Mouse (Mus musculus) lung, embryonic 14.5 days (tissue): ENCODE results near the gene Wasf2. TPM values are rescaled to one million over a fixed set of nuclear protein-coding genes. Genes with fewer than 3 reads are reported as not detected.
A peak's percentile ranks its signal among the peaks of the same experiment; 100 is the strongest.

Experiments used
- ATAC-seq: fragments of 200-750 bp; cut with Nextera tagmentation; 2 replicates; pipeline ENCODE4 v1.8.0; 2017; ENCODE audit warnings: mild to moderate bottlenecking, moderate TSS enrichment, moderate library complexity; ENCODE audit not compliant: insufficient read depth
- DNase-seq: peaks from one replicate; pipeline ENCODE4 v3.0.0-alpha.2; 2015
- H3K27ac ChIP-seq: fragments of 300-500 bp; sonication (generic); 2 replicates; pipeline ENCODE4 v1.5.1; 2014; ENCODE audit warnings: low read depth, mild to moderate bottlenecking, moderate library complexity
- H3K27me3 ChIP-seq: fragments of 300-500 bp; sonication (generic); 2 replicates; pipeline ENCODE4 v1.6.1; 2014; ENCODE audit warnings: low read length, control low read depth; ENCODE audit not compliant: insufficient read depth
- H3K36me3 ChIP-seq: fragments of 300-500 bp; sonication (generic); 2 replicates; pipeline ENCODE4 v1.6.1; 2014; ENCODE audit warnings: control low read depth; ENCODE audit not compliant: insufficient read depth
- H3K4me1 ChIP-seq: fragments of 300-500 bp; sonication (generic); 2 replicates; pipeline ENCODE4 v1.6.1; 2014; ENCODE audit warnings: antibody characterized with exemption, control low read depth; ENCODE audit not compliant: insufficient read depth
- H3K4me2 ChIP-seq: fragments of 300-500 bp; sonication (generic); 2 replicates; pipeline ENCODE4 v1.6.1; 2014; ENCODE audit warnings: mild to moderate bottlenecking
- H3K4me3 ChIP-seq: fragments of 300-500 bp; sonication (generic); 2 replicates; pipeline ENCODE4 v1.5.1; 2014; ENCODE audit warnings: low read depth, low read length
- H3K9ac ChIP-seq: fragments of 300-500 bp; sonication (generic); 2 replicates; pipeline ENCODE4 v1.6.1; 2014
- H3K9me3 ChIP-seq: fragments of 300-500 bp; sonication (generic); 2 replicates; pipeline ENCODE4 v1.6.1; 2016; ENCODE audit warnings: low read depth, low read length, control low read depth
- CTCF ChIP-seq: IDR thresholded peaks from 2 replicates; pipeline ENCODE4 v1.5.1; 2016; ENCODE audit warnings: antibody characterized with exemption, low read depth
- WGBS: fragments of 180-500 bp; shearing (Covaris S2); extraction: QIAGEN DNeasy Blood & Tissue Kit; methylation state at CpG from one replicate; pipeline ENCODE4 v1.1.7; 2014; 5-methylcytosine and 5-hydroxymethylcytosine counted together
- polyA plus RNA-seq: library from polyadenylated mRNA; unstranded; fragments of >200 nt; fragmentation: Nextera tagmentation; extraction: Ambion mirVana; gene quantifications from 2 replicates; pipeline ENCODE4 v1.2.1, GENCODE M21; 2014

The Wasf2 gene
- polyA plus RNA-seq, 1 experiment from 2014 or later = 101 TPM

GRCm38 (mm10) chr4:133204379-133204778 lies 74.1 kb downstream of the Wasf2 start:
- no peaks in the 10 kb centered on the region for H3K9me3 ChIP-seq
- WGBS = 13% methylated on average over 7 of the region's 7 CpGs

GRCm38 (mm10) chr4:133209366-133209765 lies 79.1 kb downstream of the Wasf2 start:
- Histone ChIP-seq H3K9ac (no peak overlapping the region), H3K36me3 (no peaks in the 10 kb centered on the region), H3K4me3 (no peak overlapping the region), H3K9me3 (no peaks in the 10 kb centered on the region), H3K27ac (no peak overlapping the region), H3K4me2 (no peak overlapping the region), H3K4me1 (peaks cover 11% of the 10 kb centered on the region), H3K27me3 (peaks cover 28% of the 10 kb centered on the region; the same call in 1 of the 2 replicates)
- peak; percentile 83 for DNase-seq
- WGBS = 4% methylated on average over 11 of the region's 11 CpGs
- peak; percentile 92 for TF ChIP-seq CTCF
- no peak; the same call in 1 of the 2 replicates for ATAC-seq

More at GRCm38 (mm10) chr4:133204379-133204778, 74.1 kb downstream of the Wasf2 start:
- no peaks in the 10 kb centered on the region for H3K27me3 ChIP-seq
- no peak for TF ChIP-seq CTCF
- H3K4me1 ChIP-seq = peaks cover 11% of the 10 kb centered on the region
- peak overlapping the region; percentile 18; the same call in 1 of the 2 replicates for H3K27ac ChIP-seq
- DNase-seq (no peak), ATAC-seq (no peak)
- H3K36me3 ChIP-seq = no peaks in the 10 kb centered on the region
- H3K4me2 ChIP-seq = no peak overlapping the region
- H3K9ac ChIP-seq = peak overlapping the region; percentile 26
- no peak overlapping the region for H3K4me3 ChIP-seq

- 88% methylated on average over 24 of the region's 24 CpGs for WGBS
- ATAC-seq = no peak
- TF ChIP-seq CTCF = no peak
These were observed 79.9 kb downstream of the Wasf2 start for GRCm38 (mm10) chr4:133210023-133210787.

GRCm38 (mm10) chr4:133210788-133211390 lies 80.6 kb downstream of the Wasf2 start:
- ATAC-seq (no peak), DNase-seq (no peak)
- WGBS = 89% methylated on average over 19 of the region's 19 CpGs
- Histone ChIP-seq H3K4me1 (peaks cover 11% of the 10 kb centered on the region), H3K9me3 (no peaks in the 10 kb centered on the region), H3K9ac (no peak overlapping the region), H3K4me2 (no peak overlapping the region), H3K27me3 (peaks cover 28% of the 10 kb centered on the region; the same call in 1 of the 2 replicates), H3K27ac (no peak overlapping the region), H3K36me3 (no peaks in the 10 kb centered on the region), H3K4me3 (no peak overlapping the region)
- TF ChIP-seq CTCF = no peak

More at GRCm38 (mm10) chr4:133210023-133210787, 79.9 kb downstream of the Wasf2 start:
- Histone ChIP-seq H3K36me3 (no peaks in the 10 kb centered on the region), H3K27ac (no peak overlapping the region), H3K4me1 (peaks cover 11% of the 10 kb centered on the region), H3K9me3 (no peaks in the 10 kb centered on the region), H3K27me3 (peaks cover 28% of the 10 kb centered on the region; the same call in 1 of the 2 replicates), H3K9ac (no peak overlapping the region), H3K4me2 (no peak overlapping the region), H3K4me3 (no peak overlapping the region)
- DNase-seq = no peak

GRCm38 (mm10) chr4:133211751-133212561 lies 81.7 kb downstream of the Wasf2 start, which contains the start of the genes Cd164l2 and Gpr3:
TSS of gene Cd164l2 (plus strand) at chr4:133212131.
TSS of gene Gpr3 (minus strand) at chr4:133212536.
- Histone ChIP-seq H3K4me2 (peak within 1 kb of the TSS; percentile 100), H3K9ac (peak within 1 kb of the TSS; percentile 55), H3K27me3 (peaks cover 28% of the 10 kb centered on the region; the same call in 1 of the 2 replicates), H3K4me3 (peak within 1 kb of the TSS; percentile 65), H3K4me1 (peaks cover 11% of the 10 kb centered on the region), H3K27ac (no peak within 1 kb of the TSS), H3K9me3 (no peaks in the 10 kb centered on the region), H3K36me3 (no peaks in the 10 kb centered on the region)
- 2% methylated on average over 52 of the region's 52 CpGs for WGBS
- DNase-seq (no peak), ATAC-seq (peak; percentile 42; the same call in 1 of the 2 replicates)
- TF ChIP-seq CTCF = no peak

GRCm38 (mm10) chr4:133212562-133213267 lies 82.4 kb downstream of the Wasf2 start:
- under 1% methylated on average over 44 of the region's 44 CpGs for WGBS
- ATAC-seq (peak; percentile 85), DNase-seq (peak; percentile 88)
- Histone ChIP-seq H3K4me3 (peak overlapping the region; percentile 65), H3K27ac (no peak overlapping the region), H3K9ac (peak overlapping the region; percentile 55; the same call in 1 of the 2 replicates), H3K27me3 (peaks cover 28% of the 10 kb centered on the region; the same call in 1 of the 2 replicates), H3K4me1 (peaks cover 11% of the 10 kb centered on the region), H3K4me2 (peak overlapping the region; percentile 100), H3K9me3 (no peaks in the 10 kb centered on the region), H3K36me3 (no peaks in the 10 kb centered on the region)
- TF ChIP-seq CTCF = peak; percentile 29; the same call in 1 of the 2 replicates
